Mouse (Mus musculus) lung, postnatal 0 days (tissue): ENCODE measurements at regions not wholly inside any gene's neighbourhood (a gene's known extent, or its start where the extent isn't known, plus 50 kb on each side); places are given as distances from the start of the nearest gene placed in this dataset.

Experiments
- CTCF ChIP-seq: IDR thresholded peaks from 2 replicates; pipeline ENCODE4 v1.5.1; 2016; ENCODE audit warnings: antibody characterized with exemption, mild to moderate bottlenecking
- EP300 ChIP-seq: IDR thresholded peaks from 2 replicates; pipeline ENCODE4 v1.6.1; 2016; ENCODE audit warnings: antibody characterized with exemption, mild to moderate bottlenecking, control low read depth

DNA sequence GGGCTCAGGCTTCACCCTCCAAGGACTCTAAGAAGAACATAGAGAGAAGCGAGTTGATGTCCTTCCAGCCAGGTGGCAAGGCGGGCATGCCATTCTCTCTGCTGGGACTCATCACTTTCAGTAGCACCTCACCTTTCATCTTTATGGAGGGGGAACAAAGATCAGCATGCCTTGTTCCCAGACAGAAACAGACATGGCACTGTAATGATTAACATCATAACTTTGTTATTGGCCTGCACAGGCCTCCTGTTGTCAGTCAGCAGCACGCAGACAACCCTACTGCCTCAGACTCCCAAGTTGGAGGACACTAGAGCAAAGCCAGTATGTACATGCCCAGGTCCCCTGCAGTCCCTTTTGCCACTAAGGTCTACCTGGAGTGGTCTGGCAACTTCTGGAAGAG is 81.3 kb upstream of the Klf4 start:
- no peak for TF ChIP-seq EP300
- no peak for TF ChIP-seq CTCF
